Comparison of ENCODE assay signal across 12 mouse cellular contexts in the genomic region with DNA sequence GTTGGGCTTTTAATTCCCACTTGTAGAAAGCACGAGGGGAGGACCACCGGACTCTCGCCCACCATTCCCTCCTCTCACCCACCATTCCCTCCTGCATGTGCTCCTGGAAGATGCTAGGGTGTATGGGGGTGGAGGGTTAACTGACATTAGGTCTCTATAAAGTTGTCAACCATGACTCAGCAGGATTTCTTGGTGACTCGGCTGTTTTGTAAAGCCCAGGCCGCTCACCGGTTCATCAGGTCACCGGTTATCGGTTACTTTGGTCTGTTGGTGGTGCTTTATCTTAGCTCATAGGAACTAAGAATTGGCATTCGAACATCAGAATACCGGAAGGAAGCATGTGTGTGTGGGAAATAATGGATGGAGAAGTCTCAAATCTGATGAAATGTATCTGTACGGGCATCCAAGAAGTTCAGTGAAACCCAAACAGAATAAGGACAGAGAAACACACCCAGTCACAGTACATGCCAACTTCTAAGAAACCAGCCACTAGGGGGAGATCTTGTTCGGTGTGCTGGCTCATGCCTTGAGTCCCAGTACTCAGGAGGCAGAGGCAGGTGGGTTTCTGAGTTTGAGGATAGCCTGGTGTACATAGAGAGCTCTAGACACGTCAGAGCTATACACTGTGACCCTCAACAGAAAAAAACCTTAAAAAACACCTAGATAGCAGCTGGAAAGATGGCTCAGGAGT. TPM values are rescaled to one million over a fixed set of nuclear protein-coding genes. Genes with fewer than 3 reads are reported as not detected.
DNase-seq lines count a peak whose midpoint lies in the region; ATAC-seq and TF ChIP-seq lines count a peak whose summit lies in the region.
"Had no signal": no experiment of that assay in that cellular context is flagged by ENCODE, and none has a peak within 500 bp of the region (broad histone marks: within the 10 kb centered on the region; RNA-seq: fewer than 3 reads in every experiment).

No protein-coding gene starts in this region.

- no peak overlapping the region for H3K27ac ChIP-seq in spleen, adult 2 months (ENCODE audit: insufficient read depth, low read length)
- H3K27ac ChIP-seq in liver, adult 2 months (replicated peaks; ENCODE audit: insufficient read depth, low read depth, low read length) = no peak overlapping the region
- H3K27ac ChIP-seq in stomach, postnatal 0 days (replicated peaks) = no peak overlapping the region
- no peak overlapping the region for H3K27ac ChIP-seq in heart, embryonic 12.5 days (ENCODE audit: poor library complexity, severe bottlenecking)
- H3K27ac ChIP-seq: forebrain, embryonic 10.5 days had no signal

- no peak for TF ChIP-seq POLR2A in spleen, adult 2 months (IDR thresholded peaks at IDR 0.05; ENCODE audit: low read depth, low read length)
- no peak for TF ChIP-seq POLR2A in liver, adult 2 months (IDR thresholded peaks at IDR 0.05; ENCODE audit: extremely low read depth, insufficient read depth, low read length)

- H3K9me3 ChIP-seq in stomach, postnatal 0 days (ENCODE audit: control insufficient read depth, low read length) = no peaks in the 10 kb centered on the region
- no peaks in the 10 kb centered on the region for H3K9me3 ChIP-seq in heart, embryonic 12.5 days (replicated peaks)
- H3K9me3 ChIP-seq: forebrain, embryonic 10.5 days; megakaryocyte, embryonic 14.5 days had no signal

- no peaks in the 10 kb centered on the region for H3K27me3 ChIP-seq in spleen, adult 2 months (ENCODE audit: control insufficient read depth, insufficient read depth, low read length)
- no peaks in the 10 kb centered on the region for H3K27me3 ChIP-seq in liver, adult 2 months (ENCODE audit: control insufficient read depth, insufficient read depth, low read length)
- H3K27me3 ChIP-seq in stomach, postnatal 0 days (ENCODE audit: control insufficient read depth, insufficient read depth, low read length) = no peaks in the 10 kb centered on the region
- H3K27me3 ChIP-seq in heart, embryonic 12.5 days (replicated peaks) = no peaks in the 10 kb centered on the region
- H3K27me3 ChIP-seq: megakaryocyte, embryonic 14.5 days had no signal

- H3K4me1 ChIP-seq in spleen, adult 2 months (ENCODE audit: control insufficient read depth, insufficient read depth, insufficient read length) = no peaks in the 10 kb centered on the region
- H3K4me1 ChIP-seq in liver, adult 2 months (ENCODE audit: control insufficient read depth, insufficient read depth, low read length) = no peaks in the 10 kb centered on the region
- H3K4me1 ChIP-seq in stomach, postnatal 0 days (replicated peaks; ENCODE audit: control insufficient read depth, insufficient read depth) = no peaks in the 10 kb centered on the region
- H3K4me1 ChIP-seq in heart, embryonic 12.5 days (replicated peaks) = no peaks in the 10 kb centered on the region; the same call in 1 of the 2 replicates
- H3K4me1 ChIP-seq: forebrain, embryonic 10.5 days had no signal

- no peak overlapping the region for H3K4me3 ChIP-seq in spleen, adult 2 months (ENCODE audit: extremely low read depth, insufficient read depth, insufficient read length)
- no peak overlapping the region for H3K4me3 ChIP-seq in liver, adult 2 months (ENCODE audit: insufficient read depth, low read depth, low read length)
- no peak overlapping the region for H3K4me3 ChIP-seq in stomach, postnatal 0 days (ENCODE audit: low read depth, low read length)
- H3K4me3 ChIP-seq in heart, embryonic 12.5 days = no peak overlapping the region
- H3K4me3 ChIP-seq: forebrain, embryonic 10.5 days; megakaryocyte, embryonic 14.5 days had no signal

- H3K79me2 ChIP-seq in liver, adult 2 months (ENCODE audit: control insufficient read depth, insufficient read depth, low read length) = no peaks in the 10 kb centered on the region

- DNase-seq in spleen, adult 2 months (ENCODE audit: low read depth in 1 of 2, low spot score in 2 of 2) = peak in 1 of 2 experiments; percentile 8
- no peak for DNase-seq in spleen, adult 12 weeks (ENCODE audit: low spot score)
- peak; percentile 84 for DNase-seq in R1 (ENCODE audit: low read depth, low spot score)
- DNase-seq in liver, adult 2 months (ENCODE audit: extremely low read depth, low read depth, low spot score) = peak; percentile 21
- DNase-seq in stomach, postnatal 0 days (ENCODE audit: low spot score) = no peak
- DNase-seq in left cerebral cortex, adult 9 months (ENCODE audit: low spot score in 2 of 2) = no peak
- DNase-seq: cerebellum, adult 11 months; layer of hippocampus, adult 9-11 months had no signal

- no peak for ATAC-seq in stomach, postnatal 0 days (ENCODE audit: low FRiP score, low TSS enrichment)
- no peak for ATAC-seq in heart, embryonic 12.5 days (ENCODE audit: insufficient number of reproducible peaks, low FRiP score)

- peaks cover 10% of the 10 kb centered on the region for H3K36me3 ChIP-seq in spleen, adult 2 months (ENCODE audit: control insufficient read depth, insufficient read depth, low read length)
- H3K36me3 ChIP-seq in liver, adult 2 months (ENCODE audit: control insufficient read depth, insufficient read depth, low read length) = no peaks in the 10 kb centered on the region
- peaks cover 20% of the 10 kb centered on the region for H3K36me3 ChIP-seq in stomach, postnatal 0 days (ENCODE audit: control insufficient read depth, insufficient read depth, low read length)
- H3K36me3 ChIP-seq in heart, embryonic 12.5 days = peaks cover 48% of the 10 kb centered on the region

- no peak for TF ChIP-seq EP300 in stomach, postnatal 0 days (optimal IDR thresholded peaks at IDR 0.05)

- peak; percentile 33; the same call in 1 of the 2 replicates for TF ChIP-seq CTCF in spleen, adult 2 months (IDR thresholded peaks at IDR 0.05; ENCODE audit: extremely low read depth, insufficient read depth, insufficient read length, insufficient replicate concordance)
- TF ChIP-seq CTCF in liver, adult 2 months (IDR thresholded peaks at IDR 0.05; ENCODE audit: low read depth, low read length) = peak; percentile 55
- peak; percentile 60 for TF ChIP-seq CTCF in stomach, postnatal 0 days (IDR thresholded peaks at IDR 0.05; ENCODE audit: low read depth)

- 92% methylated on average over 13 of the region's 13 CpGs for WGBS in spleen, adult 2 months
- 89% methylated on average over 13 of the region's 13 CpGs for WGBS in liver, adult 2 months
- WGBS in stomach, postnatal 0 days = 94% methylated on average over 13 of the region's 13 CpGs
- WGBS in heart, embryonic 12.5 days = 92% methylated on average over 13 of the region's 13 CpGs

- no peak overlapping the region for H3K9ac ChIP-seq in liver, adult 2 months (ENCODE audit: low read depth, low read length)
- H3K9ac ChIP-seq in stomach, postnatal 0 days (ENCODE audit: low read length) = no peak overlapping the region
- H3K9ac ChIP-seq in heart, embryonic 12.5 days = no peak overlapping the region

- H3K4me2 ChIP-seq in stomach, postnatal 0 days (replicated peaks; ENCODE audit: low read depth) = no peak overlapping the region
- no peak overlapping the region for H3K4me2 ChIP-seq in heart, embryonic 12.5 days

RNA-seq across cellular contexts. Expression of a gene that starts 37.2 kb away (rescaled TPM):
- not detected in 2 replicates for polyA plus RNA-seq in spleen, adult 2 months (2012; rRNA removed)
- not detected in 2 replicates for total RNA-seq in liver, adult 2 months (2014; rRNA removed)
- not detected in 2 replicates for polyA plus RNA-seq in liver, adult 2 months (2012; rRNA removed)
- polyA plus RNA-seq in stomach, postnatal 0 days (2015; fragmentation: Nextera tagmentation; extraction: Ambion mirVana) = not detected in 2 replicates
- polyA plus RNA-seq in heart, embryonic 12.5 days (2016; fragmentation: Nextera tagmentation; extraction: Ambion mirVana) = not detected in 2 replicates
- total RNA-seq: hematopoietic stem cell, adult 5-6 weeks had no signal
- polyA plus RNA-seq: forebrain, embryonic 10.5 days had no signal

RNA-seq across cellular contexts. Expression of a gene that starts 37.8 kb away (rescaled TPM):
- polyA plus RNA-seq in spleen, adult 2 months (2012; rRNA removed) = 0.33 and 0.54 TPM in 2 replicates
- total RNA-seq in liver, adult 2 months (2014; rRNA removed) = not detected in 2 replicates
- polyA plus RNA-seq in liver, adult 2 months (2012; rRNA removed) = not detected in 2 replicates
- polyA plus RNA-seq in stomach, postnatal 0 days (2015; fragmentation: Nextera tagmentation; extraction: Ambion mirVana) = 0.15 and 0.25 TPM in 2 replicates
- 0.20 TPM in 1 of 2 replicates, not detected in the other for polyA plus RNA-seq in heart, embryonic 12.5 days (2016; fragmentation: Nextera tagmentation; extraction: Ambion mirVana)

RNA-seq across cellular contexts. Expression of a gene that starts 49.9 kb away (rescaled TPM):
- polyA plus RNA-seq in spleen, adult 2 months (2012; rRNA removed) = 1.8 and 2.5 TPM in 2 replicates
- total RNA-seq in liver, adult 2 months (2014; rRNA removed) = 1.8 and 2.1 TPM in 2 replicates
- 0.19 and 0.28 TPM in 2 replicates for polyA plus RNA-seq in liver, adult 2 months (2012; rRNA removed)
- polyA plus RNA-seq in stomach, postnatal 0 days (2015; fragmentation: Nextera tagmentation; extraction: Ambion mirVana) = 8.5 and 9.4 TPM in 2 replicates
- 7.4 and 8.3 TPM in 2 replicates for polyA plus RNA-seq in heart, embryonic 12.5 days (2016; fragmentation: Nextera tagmentation; extraction: Ambion mirVana)

Comparison
In these comparisons a context has a peak if more than half of its experiments do, and no peak if none do; other contexts are left out.
1. DNase-seq: peak in R1 (single experiment) and liver, adult 2 months (single experiment); none in spleen, adult 12 weeks (single experiment), stomach, postnatal 0 days (single experiment) and left cerebral cortex, adult 9 months (0 of 2).
2. Peak in every context shown above with its lines, with median percentiles within 50 percentile points of each other: CTCF ChIP-seq.